Mouse (Mus musculus) cerebellum, adult 2 months (tissue): ENCODE data around the gene Trim44.

ENCODE experiments used
- CTCF ChIP-seq: fragments of 200-500 bp; IDR thresholded peaks from 2 replicates; pipeline ENCODE4 v1.5.1; 2011; ENCODE audit warnings: low read depth, mild to moderate bottlenecking, control low read depth, low read length, moderate library complexity, borderline replicate concordance; ENCODE audit not compliant: insufficient read depth
- POLR2A ChIP-seq: fragments of 200-500 bp; IDR thresholded peaks from 2 replicates; pipeline ENCODE4 v1.6.1; 2011; ENCODE audit warnings: low read length, control low read depth, borderline replicate concordance; ENCODE audit not compliant: insufficient read depth

DNA sequence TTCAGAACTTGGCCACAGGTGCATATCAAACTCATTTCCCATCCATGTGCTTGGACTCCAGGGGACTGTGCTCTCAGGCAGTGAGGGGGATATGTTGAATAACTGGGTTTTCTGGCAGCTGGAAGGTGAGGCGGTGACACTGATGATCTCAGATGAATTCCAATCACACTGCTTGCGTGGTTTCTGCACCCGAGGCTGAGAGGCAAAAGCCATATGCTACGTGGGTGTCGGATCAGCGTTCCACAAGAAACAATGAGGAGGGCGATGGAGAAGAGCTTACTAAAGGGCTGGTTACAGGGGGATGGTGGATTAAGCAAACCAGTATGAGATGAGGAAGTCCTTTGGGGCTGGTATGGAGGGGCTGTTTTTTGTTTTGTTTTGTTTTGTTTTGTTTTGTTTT is 127.8 kb downstream of the Trim44 start:
- no peak for TF ChIP-seq POLR2A
- TF ChIP-seq CTCF = no peak
